Mouse (Mus musculus) cerebellum, postnatal 25 days (tissue): ENCODE results near the gene Celf1.
"Not testable (repeated sequence)": the region's sequence is repeated elsewhere in the genome, so short reads cannot be mapped to it uniquely, and the experiment has no call there.

Experiments
- DNase-seq, 2 experiments: peaks; one replicate each; pipeline ENCODE4 v3.0.0; 2021; ENCODE audit warnings: mixed read lengths in 2 of 2

The Celf1 gene

DNA sequence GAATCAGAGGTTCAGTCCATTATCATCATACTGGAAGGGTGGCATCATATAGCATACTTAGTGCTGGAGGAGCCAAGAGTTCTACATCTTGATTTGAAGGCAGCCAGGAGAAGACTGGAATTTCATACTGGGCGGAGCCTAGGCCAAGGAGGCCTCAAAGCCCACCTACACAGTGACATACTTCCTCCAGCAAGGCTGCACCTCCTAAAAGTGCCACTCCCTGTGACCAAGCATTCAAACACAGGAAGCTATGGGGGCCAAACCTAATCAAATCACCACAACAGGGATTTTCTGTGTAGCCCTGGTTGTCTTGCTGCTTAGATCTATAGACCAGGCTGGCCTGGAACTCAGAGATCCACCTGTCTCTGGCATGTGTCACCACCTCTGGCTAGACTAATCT is 83.8 kb downstream of the Celf1 start:
- DNase-seq: no peak

- no peak for DNase-seq
Measured at GRCm38 (mm10) chr2:91025081-91025516, 84.9 kb downstream of the Celf1 start.

DNA sequence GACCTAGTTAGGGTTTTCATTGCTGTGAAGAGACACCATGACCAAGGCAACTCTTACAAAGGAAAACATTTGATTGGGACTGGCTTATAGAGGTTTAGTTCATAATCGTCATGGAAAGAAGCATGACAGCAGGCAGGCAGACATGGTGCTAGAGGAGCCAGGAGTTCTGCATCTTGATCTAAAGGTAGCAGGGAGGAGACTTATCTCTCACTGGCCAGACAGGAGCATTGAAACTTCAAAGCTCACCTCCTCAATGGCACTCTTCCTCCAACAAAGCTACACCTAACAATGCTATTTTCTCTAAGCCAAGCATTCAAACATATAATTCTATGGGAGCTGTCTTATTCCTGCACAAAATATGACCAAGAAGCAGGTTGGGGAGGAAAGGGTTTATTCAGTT is 86.3 kb downstream of the Celf1 start:
- no peak for DNase-seq

DNA sequence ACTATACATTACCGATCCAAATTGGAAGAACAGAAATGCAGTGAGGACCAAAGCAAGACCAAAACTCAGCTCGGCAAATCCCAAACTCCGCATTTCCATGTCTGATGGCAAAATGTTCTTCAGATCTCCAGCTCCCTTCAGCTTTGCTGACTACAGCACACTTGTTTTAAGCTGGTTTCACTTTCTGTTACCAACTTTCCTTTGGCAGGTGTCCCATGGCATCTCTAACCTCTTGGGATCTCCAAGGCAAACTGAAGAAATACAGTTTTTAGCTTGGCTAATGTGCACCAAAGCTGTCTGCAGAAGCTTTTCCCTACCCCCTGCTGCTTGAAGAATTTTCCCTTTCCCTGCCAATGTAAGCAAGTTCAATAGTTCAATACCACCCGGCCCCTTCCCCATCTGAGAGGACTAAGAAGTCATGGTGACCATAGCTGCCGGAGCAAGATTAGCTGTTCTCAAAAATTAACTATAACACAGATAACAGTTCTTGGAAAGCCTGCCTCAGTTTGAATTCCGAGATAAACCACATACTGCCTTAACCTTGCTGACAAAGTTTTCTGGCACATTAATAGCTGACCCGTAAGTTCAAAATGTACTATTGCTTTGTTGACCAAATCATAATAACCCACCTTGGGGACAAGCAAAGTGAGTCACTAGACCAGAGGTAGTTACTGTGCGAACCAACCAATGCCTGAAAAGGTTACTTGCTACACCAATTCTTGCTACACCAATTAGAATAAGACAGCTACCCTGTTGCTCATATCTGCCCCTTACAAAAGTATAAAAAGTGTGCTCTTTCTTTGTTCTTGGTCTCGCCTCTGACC is 87.4 kb downstream of the Celf1 start:
- DNase-seq: no peak

GRCm38 (mm10) chr2:91031216-91031615 is 91.0 kb downstream of the Celf1 start:
- no peak for DNase-seq

- DNase-seq: no peak
Measured at GRCm38 (mm10) chr2:91033000-91033399, 92.8 kb downstream of the Celf1 start.

DNA sequence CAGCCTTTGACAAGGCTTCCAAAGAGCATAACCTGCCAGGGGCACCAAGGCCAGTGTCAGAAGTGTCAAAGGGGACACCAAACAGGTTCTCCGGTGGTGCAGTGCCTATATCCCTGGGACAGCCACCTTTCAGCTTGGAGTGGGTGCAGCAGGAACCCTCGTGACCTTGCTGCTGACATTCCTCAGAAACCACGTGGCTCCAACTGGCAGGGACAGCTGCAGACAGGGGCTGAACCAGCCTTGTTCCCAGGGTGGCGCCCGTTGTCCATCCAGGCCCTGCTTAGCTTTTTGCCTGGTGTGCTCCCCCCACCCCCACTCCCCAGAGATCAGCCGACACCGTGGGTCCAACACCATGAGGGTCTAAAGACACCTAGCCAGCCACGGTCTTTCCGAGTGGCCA is 95.2 kb downstream of the Celf1 start, which contains the start of gene Rapsn:
Gene Rapsn (plus strand): TSS at position 236 of the 400 bp plus-strand sequence.
- no peak for DNase-seq

DNA sequence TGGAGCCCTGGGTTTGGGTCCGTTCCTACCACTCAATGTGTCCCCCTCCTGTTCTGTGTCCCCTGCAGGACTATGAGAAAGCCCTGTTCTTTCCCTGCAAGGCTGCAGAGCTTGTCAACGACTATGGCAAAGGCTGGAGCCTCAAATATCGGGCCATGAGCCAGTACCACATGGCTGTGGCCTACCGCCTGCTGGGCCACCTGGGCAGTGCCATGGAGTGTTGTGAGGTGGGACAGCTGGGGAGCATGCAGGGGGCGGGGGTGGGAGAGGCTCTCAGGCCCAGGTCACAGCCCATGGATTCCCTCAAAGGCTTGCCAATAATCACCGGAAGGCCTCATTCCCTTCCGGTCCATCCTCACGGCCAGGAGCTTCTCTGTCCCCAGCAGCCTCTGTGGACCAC is 101.6 kb downstream of the Celf1 start:
- peak; percentile 31 to 44 for DNase-seq

GRCm38 (mm10) chr2:91042651-91043398 is 102.6 kb downstream of the Celf1 start:
- no peak for DNase-seq

GRCm38 (mm10) chr2:91044727-91045126 is 104.5 kb downstream of the Celf1 start:
- DNase-seq: no peak

GRCm38 (mm10) chr2:91045805-91046204 is 105.6 kb downstream of the Celf1 start:
- DNase-seq: not testable (repeated sequence)

- no peak for DNase-seq
Measured at GRCm38 (mm10) chr2:91047359-91047758, 107.2 kb downstream of the Celf1 start.

DNA sequence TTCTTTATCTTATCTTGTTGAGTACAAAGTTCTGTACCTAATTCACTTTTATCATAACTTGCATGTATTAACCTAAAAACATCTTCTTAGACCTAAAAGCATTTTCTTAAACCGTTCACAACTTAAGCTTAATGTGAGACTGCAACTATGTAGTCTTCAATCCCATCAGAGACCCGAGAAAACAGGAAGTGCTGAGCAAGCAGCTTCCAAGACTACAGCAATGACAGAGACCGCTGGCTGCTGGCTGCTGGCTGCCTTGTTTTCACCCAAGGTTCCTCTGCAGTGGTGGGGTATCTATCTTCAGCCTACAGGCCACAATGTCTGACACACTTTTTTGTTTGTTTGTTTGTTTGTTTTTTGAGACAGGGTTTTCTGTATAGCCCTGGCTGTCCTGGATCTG is 111.7 kb downstream of the Celf1 start:
- DNase-seq: no peak

DNA sequence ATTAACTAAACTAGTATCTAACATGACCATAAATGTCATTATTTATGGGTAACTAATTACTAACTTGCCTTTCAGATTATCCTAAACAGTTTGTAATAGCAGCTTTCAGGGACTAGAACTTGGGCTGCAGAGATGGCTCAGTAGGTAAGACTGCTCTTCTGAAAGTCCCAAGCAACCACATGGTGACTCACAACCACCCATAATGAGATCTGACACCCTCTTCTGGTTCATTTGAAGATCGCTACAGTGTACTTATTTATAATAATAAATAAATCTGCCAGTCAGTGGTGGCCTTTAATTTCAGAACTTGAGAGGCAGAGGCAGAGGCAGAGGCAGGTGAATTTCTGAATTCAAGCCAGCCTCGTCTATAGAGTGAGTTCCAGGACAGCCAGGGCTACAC is 112.6 kb downstream of the Celf1 start:
- no peak for DNase-seq

- no peak for DNase-seq
Measured at GRCm38 (mm10) chr2:91053181-91053933, 113.2 kb downstream of the Celf1 start.

GRCm38 (mm10) chr2:91053934-91054382 is 113.8 kb downstream of the Celf1 start, which contains the start of gene Psmc3:
Psmc3 (plus strand) TSS chr2:91054009.
- peak; percentile 98 to 99 for DNase-seq

DNA sequence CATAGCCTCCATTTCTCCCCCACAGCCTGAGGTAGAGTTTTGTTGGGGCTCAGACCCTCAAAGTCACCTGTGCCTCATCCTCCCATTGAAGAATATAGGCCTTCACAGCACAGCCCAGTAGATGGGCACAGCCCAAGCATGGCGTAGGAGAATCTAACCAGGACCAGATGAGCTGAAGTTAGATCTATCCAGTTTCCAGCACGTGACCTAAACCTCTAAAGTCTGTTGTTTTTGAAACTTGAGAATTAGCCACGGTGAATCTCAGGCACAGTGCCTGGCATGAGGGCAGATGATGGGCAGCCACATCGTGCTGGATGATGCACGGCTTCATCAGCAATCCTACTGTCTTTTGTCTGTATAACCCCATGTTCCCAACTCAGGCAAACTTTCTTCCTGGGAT is 118.3 kb downstream of the Celf1 start:
- DNase-seq: no peak

DNA sequence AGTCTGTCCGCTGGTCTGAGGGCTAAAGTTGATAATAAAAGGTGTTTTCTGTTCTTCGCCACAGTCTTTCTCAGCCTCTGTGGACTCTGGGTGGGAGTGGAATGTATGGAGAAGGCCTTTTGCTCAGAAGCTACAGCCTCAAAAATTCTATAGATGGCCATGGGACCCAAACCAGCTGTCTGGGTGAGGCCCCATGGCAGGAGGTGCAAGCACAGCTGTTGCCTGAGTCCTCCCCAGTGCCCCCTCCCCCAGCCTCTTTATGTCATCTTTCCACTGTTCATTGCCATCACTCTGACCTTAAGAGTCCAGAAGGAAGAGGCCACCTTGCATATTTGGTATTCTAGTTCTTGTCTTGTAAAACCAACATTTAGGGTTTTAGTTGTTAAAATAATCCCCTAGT is 119.2 kb downstream of the Celf1 start:
- DNase-seq: no peak

DNA sequence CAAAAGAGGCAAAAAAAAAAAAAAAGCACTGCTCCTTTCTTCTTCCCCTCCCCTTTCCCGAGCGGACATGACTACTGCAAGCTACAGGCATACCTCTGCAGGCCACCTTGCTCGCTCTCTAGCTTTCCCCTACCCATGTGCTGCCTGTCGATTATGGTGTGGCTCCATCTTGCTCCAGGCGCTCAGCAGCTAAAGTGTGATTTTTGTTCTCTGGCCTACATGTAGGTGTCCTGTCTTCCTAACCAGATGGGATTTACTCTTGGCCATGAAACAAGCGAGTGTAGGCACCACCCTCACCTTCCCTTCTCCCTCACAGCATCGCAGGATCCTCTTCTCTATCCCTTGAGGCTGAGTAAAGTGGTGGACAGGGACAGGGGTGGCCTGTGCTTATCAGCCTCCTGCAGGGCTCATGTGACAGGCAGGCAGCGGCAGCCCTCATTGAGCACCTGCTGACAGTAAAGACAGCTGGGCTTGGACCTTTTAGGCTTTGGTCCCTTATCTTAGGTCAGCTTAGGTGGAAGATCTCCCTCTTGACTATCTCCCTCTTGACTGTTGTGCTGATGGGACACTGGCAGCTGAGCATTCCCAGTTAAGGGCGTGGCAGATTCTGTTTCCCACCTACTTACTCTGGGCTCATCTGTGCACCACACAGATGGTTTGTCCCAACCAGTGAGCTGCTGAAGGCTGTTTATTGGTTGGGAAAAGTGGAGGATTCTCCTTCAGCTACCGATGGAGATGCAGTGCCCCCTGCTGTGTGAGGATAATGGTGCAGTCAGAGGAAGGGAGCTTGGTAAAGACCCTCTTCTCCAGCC is 120.6 kb downstream of the Celf1 start:
- peak; percentile 25 to 54 for DNase-seq

- DNase-seq: no peak
Measured at GRCm38 (mm10) chr2:91061849-91062481, 121.8 kb downstream of the Celf1 start.

- no peak for DNase-seq
Measured at GRCm38 (mm10) chr2:91062779-91063606, 122.8 kb downstream of the Celf1 start.
